Mouse (Mus musculus) natural killer cell, adult 2 months (primary cell): Measurements from ENCODE around the gene Zc3h18.

ENCODE experiments used
- DNase-seq, 2 experiments: peaks; one replicate each; pipeline ENCODE4 v3.0.0; 2022; ENCODE audit warnings: low spot score in 2 of 2

Gene Zc3h18

GRCm38 (mm10) chr8:122463651-122464640 is 87.5 kb downstream of the Zc3h18 start:
- peak; percentile 21 to 27 for DNase-seq

DNA sequence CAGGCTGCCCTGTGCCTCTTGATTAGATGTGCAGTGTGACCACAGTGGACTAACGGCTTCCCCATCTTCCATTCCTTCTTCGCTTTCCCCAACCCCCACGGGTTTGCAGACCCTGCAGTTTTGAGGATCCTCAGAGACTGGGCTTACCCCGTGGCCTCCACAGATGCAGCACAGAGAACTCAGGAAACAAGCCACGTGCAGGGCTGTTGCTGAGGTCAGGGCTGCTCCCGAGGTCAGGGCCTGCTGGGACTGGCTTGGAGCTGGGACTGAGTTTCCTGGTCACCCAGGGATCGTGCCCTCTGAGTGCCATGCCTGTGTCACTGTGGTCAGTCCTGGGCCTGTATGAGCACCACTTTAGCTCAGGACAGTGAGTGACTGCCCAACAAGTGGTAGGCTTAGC is 88.6 kb downstream of the Zc3h18 start:
- DNase-seq = no peak
